Mouse (Mus musculus): ENCODE measurements around the gene Iqgap1. TPM values are rescaled to one million over a fixed set of nuclear protein-coding genes. Genes with fewer than 3 reads are reported as not detected.
A peak's percentile ranks its signal among the peaks of the same experiment; 100 is the strongest.

The Iqgap1 gene
- total RNA-seq, 2 experiments from 2014 or later: 77.6 to 84.1 TPM

DNA sequence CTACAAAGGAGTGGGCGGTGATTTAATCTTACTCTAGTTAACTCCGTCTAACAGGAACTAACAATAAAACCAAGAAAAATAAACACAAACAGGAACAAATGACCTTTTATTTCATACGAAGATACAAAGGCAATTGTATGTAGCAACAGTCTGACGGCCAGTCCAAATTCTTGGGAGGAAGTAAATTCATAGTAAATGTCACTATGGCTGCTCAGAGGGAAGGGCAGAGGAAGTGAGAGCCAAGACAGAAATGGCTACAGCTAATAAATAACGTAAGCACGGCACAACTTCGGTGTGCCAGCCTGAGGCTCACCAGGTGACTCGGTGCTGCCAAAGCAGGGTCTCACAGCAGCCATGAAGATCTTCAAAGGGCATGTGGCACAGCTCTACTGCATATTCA, 114.3 kb downstream of the Iqgap1 start:
- DNase-seq: no peak

DNA sequence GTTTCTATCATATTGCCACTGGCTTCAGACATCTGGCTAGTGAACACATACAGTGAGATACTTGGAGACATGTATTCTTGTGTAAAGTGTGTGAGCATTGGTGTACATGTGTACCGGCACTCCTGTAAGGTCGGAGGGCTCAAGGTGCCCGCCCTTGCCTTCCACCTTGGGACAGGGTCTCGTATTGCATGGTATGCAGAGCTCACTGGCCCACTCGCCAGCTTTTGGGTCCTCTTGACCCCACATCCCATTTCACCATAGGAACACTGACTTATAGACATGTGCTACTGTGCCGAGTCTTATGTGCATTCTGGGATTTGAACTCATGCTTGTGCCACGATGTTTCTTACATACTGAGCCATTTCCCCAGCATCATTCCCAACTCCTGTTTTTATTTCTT, 115.4 kb downstream of the Iqgap1 start:
- no peak for DNase-seq

GRCm38 (mm10) chr7:80704066-80704465, 121.7 kb downstream of the Iqgap1 start:
- no peak for DNase-seq

GRCm38 (mm10) chr7:80702510-80702909, 123.3 kb downstream of the Iqgap1 start:
- no peak for DNase-seq

- DNase-seq: no peak
These were observed 126.1 kb downstream of the Iqgap1 start for GRCm38 (mm10) chr7:80699709-80700108.

DNA sequence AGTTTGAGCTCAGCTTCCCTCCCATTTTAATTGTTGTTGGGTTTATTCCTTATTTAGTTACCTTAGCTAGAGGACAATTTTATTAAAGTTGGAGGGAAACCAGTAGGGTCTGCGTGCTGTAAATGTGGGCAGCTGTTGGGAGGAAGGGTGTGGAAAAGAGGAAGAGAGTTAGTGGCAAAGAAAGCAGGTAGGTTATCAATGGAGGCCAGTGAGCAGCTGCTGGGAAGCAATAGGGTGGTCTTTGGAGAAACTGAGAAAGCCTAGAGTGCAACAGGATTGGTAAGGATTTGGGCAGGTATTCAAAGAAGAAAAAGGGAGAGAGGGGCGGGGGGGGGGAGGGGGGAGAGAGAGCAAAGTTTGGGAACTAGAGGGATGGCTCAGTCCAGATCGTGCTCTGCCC, 126.8 kb downstream of the Iqgap1 start:
- DNase-seq: no peak

- DNase-seq: no peak
These were observed 127.9 kb downstream of the Iqgap1 start for GRCm38 (mm10) chr7:80697859-80698258.

DNA sequence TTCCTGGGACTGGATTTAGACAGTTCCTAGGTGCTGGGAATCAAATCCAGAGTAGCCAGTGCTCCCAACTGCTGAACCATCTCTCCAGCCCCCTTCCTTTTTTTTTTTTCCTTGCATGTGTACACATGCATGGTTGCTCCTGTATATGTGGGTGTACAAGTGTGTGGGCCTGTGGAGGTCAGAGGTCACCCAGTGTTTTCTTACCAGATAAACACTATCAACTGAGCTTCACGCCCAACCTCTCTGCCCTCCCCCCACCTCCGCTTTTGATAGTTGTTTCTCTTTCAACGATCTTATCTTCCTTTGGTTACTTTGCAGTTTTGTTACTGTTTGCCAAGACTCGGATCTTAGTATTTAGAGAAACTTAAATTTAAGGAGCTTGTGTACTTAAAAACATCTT, 128.9 kb downstream of the Iqgap1 start:
- DNase-seq: no peak

GRCm38 (mm10) chr7:80696334-80696733, 129.4 kb downstream of the Iqgap1 start:
- no peak for DNase-seq

DNA sequence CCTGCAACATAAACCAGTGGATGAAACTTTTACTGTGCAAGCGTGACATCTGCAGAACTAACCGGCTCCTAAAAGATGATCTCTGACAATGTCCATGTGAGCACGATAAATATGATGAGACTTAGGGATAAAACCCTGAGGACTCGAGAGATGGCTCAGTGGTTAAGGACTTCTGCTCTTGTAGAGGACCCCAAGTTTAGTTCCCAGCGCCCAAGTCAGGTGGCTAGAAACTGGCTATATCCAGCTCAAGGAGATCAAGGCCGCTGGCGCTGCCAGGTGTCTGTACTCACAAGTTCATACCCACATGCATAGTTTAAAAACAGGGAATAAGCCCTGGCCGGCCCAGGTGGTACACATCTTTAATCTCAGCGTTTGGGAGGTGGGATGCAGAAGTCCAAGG, 133.3 kb downstream of the Iqgap1 start:
- no peak for DNase-seq

GRCm38 (mm10) chr7:80691131-80691530, 134.6 kb downstream of the Iqgap1 start:
- DNase-seq: no peak

DNA sequence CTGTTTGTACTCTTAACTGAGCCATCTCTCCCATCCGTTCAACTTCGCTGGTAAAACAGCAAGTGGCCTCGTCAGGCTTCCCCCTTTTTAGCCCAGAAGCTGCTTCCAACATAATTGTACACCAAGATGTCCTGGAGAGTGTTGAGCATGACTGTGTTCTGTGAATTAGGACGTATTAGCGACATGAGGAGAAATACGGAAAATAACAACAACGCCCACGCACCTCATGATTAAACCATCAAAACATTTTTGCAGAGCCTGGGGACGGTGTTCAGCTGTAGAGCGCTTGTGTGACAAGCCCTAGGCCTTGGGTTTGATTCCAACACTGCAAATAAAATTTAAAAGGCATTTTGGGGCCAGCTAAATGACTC, 136.6 kb downstream of the Iqgap1 start:
- DNase-seq: peak; percentile 27

GRCm38 (mm10) chr7:80688556-80689220, 137.1 kb downstream of the Iqgap1 start, which contains the start of gene Crtc3:
TSS of gene Crtc3 (minus strand) at chr7:80688877.
- peak; percentile 72 for DNase-seq

DNA sequence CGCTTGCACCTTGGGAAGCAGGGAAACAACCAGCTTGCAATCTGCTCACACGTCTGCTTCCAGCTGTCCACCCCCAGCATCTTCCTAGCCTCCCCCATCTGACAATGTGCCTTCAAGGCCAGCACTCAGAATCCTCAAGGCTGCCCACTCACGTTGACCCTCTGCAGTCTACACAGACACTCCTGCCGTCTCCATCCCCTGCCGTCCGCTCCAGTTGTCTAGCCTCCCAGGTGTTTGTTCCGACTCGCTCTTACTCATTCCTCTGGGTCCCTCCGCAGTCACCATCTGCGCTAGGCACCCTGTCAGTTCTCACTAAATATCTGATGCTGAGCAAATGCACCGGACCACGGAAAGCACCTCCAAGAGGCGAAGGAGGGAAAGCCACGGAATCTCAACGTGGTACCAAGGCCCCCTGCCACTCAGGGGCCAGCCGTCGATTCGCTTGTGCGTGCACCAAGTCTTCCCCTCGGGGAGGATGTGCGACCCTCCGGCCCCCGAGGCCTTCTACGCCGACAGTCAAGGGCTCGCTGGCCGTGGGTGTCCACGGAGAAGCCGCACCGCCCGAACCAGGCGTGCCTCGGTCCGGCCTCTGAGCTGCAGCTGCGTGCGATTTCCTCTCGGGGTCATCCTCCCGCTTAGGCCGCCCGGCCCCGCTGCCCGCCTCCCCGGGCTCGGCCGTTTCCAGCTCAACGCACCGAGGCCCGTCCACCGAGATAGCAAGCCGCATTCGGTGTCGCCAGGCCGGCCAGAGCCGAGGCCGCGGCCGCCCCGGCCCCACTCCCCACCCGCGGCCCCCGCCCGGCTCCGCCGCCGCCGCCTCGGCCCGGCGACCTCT, 137.8 kb downstream of the Iqgap1 start:
- peak; percentile 68 for DNase-seq

DNA sequence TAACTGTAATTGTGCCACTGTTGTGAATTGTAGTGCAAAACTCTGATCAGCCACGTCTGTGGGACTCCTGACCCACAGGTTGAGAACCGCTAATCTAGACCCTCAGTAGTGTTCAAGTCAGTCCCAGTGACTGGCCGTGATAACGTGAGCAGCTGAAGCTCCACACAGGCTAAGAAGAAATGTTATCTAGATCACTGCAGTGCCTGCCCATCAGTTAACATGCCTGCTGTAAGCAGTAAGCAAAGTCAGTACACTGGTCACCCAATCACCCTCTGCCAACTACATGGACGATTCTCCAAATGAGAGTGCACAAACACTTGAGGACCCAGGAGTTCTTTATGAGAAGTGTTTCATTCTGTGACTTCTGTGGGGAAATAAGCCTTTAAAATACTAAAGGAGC, 140.1 kb downstream of the Iqgap1 start:
- DNase-seq: no peak

GRCm38 (mm10) chr7:80682630-80683029, 143.1 kb downstream of the Iqgap1 start:
- no peak for DNase-seq

- no peak for DNase-seq
These were observed 145.4 kb downstream of the Iqgap1 start for GRCm38 (mm10) chr7:80680218-80680847.

DNA sequence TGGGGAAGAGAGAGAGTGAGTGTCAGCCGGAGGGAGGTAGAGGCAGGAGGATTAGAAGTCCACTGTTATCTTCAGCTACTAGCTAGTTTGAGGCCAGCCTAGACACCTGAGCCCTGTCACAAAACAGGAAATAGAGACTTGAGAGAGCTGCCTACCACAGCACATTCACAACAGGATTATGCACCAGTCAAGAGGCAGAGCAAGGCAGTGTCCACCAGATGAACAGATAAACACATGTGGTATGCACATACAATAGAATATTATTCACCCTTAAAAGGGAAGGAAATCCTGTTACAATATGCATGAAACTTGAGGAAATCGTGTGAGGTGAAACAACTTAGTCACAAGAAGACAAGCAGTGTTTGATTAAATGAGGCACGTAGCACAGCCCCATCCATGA, 153.5 kb downstream of the Iqgap1 start:
- no peak for DNase-seq

GRCm38 (mm10) chr7:80670889-80671288, 154.9 kb downstream of the Iqgap1 start:
- no peak for DNase-seq

GRCm38 (mm10) chr7:80667190-80667589, 158.6 kb downstream of the Iqgap1 start:
- no peak for DNase-seq

GRCm38 (mm10) chr7:80666198-80666915, 159.4 kb downstream of the Iqgap1 start:
- DNase-seq: peak; percentile 51
